Mouse (Mus musculus) lung, postnatal 4 days (tissue): ENCODE results near the gene Nkiras2.

ENCODE experiments used
- DNase-seq, 2 experiments: peaks; one replicate each; pipeline ENCODE4 v3.0.0; 2021

The Nkiras2 gene

GRCm38 (mm10) chr11:100601372-100601771, 17.7 kb upstream of the Nkiras2 start:
- no peak for DNase-seq

DNA sequence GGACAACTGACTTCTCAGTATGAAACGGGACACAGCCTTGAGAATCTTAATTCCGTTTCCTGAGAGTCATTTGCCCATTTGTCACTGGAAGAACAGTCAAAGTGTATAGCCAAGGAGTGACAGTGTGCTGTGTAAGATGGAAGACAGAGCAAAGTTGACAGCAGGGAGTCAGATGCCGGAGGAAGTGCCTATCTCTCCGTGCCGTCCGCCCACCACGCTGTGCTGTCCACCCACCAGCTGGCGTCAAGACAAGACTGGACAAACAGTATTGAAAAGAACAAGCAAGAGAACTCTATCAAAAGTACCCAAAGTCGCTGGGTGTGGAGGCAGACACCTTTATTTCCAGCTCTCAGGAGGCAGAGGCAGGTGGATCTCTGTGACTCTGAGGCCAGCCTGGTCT, 15.9 kb upstream of the Nkiras2 start:
- DNase-seq = no peak

GRCm38 (mm10) chr11:100603813-100604212, 15.2 kb upstream of the Nkiras2 start:
- no peak for DNase-seq

DNA sequence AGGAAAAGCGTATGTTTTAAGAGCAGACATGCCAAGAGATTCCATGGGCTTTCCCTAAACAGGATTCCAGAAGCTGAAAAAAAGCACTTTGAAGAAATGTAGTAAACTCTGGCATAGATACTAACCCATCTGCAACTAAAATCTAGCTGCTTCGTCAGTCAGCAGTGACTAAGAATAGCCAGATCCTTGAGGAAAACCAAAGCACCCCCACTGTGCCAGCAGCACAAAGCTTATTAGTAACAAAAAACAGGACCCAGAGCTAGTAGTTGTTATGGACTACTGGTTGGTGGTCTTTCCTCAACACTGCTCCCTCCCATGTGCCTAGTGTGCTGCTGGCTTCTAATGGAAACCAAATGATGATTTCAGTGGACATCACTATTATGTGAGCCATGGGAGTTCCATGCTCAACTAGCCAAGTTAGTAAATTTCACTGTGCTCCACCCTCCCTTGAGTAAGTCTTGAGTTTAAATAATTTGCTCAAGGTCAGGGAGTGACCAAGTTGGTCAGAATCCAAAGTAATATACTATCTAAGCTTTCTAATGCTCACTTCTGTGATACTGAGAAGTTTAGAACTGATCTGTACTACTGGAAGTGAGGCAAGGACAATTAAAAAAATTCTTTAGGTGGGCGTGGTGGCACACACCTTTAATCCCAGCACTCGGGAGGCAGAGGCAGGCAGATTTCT, 14.6 kb upstream of the Nkiras2 start:
- DNase-seq = no peak

DNA sequence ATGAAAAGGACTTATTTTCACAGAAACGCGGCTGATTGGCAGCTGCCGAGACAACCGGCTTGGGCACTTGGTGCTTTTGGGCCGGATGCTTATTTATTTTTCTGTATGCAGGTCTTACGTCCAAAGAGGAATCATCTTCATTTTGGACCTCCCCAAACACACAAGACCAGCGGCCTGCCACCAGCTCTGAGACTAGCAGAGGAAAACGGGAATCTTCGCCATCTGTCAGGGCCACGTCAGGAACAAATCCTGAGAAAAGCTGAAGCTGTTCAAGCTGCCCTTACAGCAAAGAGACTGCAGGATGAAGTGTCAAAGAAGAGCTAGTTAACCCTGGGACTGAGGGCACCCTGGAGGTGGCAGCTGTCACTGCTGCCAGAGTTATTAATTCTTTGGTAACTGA, 13.6 kb upstream of the Nkiras2 start:
- DNase-seq = no peak

DNA sequence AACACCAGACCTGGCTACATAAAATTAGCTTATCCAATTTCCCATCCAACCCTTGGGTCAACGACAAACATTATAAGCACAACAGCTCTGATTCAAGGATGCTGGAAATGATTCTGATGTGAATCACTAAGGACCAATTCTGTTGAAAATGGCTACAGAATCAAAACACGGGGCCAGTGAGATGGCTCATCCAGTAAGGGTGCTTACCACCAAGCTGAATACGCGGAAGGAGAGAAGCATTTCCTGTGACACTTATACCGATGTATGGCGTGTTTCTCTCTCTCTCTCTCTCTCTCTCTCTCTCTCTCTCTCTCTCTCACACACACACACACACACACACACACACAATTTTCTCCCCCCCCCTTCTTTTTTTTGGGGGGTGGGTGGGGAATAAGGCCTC, 11.9 kb upstream of the Nkiras2 start:
- no peak for DNase-seq

DNA sequence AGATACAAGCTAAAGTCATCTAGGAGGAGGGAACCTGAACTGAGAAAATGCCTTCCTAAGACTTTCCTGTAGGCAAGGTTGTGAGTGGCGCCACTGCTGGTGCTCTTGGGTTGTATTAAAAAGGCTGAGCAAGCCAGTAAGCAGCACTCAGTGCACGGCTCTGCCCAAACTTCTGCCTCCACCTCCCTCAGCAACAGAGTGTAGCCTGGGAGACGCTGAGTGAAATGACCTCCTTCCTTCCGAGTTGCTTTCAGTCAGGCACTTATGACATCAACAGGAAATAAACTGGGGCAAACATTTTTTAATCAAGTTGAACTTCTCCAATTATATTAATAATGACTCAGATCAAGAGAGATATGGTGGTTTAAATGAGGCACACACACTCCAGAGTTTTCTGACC, 10.2 kb upstream of the Nkiras2 start:
- DNase-seq = no peak

GRCm38 (mm10) chr11:100609355-100609996, 9.6 kb upstream of the Nkiras2 start:
- no peak for DNase-seq

GRCm38 (mm10) chr11:100609997-100610680, 8.9 kb upstream of the Nkiras2 start:
- DNase-seq = no peak

- DNase-seq = no peak
Measured at GRCm38 (mm10) chr11:100611627-100612026, 7.4 kb upstream of the Nkiras2 start.

DNA sequence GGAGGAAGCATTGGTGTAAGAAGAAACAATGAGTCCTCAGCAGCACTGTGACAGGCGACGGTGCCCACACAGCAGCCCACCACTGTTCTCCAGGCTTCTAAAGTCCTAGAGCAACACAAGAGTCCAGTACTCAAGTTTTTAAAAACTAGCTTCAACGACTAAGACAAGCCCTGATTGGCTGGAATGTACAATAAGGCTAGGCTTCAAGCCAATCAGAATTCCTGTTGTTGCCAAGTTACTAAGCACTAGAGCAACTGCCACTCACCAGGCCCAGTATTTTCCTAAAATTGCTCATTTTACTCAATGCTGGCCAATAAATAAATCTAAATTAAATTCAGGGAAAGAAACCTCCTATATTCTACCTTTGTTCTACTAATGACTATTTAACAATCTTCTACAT, 5.8 kb upstream of the Nkiras2 start:
- no peak for DNase-seq

DNA sequence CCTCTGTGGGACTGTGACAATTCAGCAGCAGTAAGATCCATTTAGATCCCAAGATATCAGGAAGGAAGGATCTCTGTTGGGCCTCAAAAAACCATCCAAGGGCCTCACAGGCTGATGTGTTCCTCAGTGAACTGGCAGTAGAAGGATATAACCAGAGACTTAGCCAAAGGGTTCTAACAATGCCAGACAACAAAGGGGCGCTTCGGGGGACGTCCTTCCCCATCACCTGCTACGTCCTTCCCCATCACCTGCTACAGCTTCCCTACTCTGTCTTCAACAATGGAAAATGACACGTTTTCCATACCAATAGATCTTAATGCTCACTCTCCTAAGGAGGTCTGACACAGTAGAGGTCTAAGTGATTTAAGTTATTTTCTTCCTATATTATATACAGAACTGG, 2.7 kb upstream of the Nkiras2 start:
- DNase-seq = no peak

- DNase-seq = peak in 1 of 2 experiments; percentile 5
Measured at GRCm38 (mm10) chr11:100616836-100617235, 2.2 kb upstream of the Nkiras2 start.

DNA sequence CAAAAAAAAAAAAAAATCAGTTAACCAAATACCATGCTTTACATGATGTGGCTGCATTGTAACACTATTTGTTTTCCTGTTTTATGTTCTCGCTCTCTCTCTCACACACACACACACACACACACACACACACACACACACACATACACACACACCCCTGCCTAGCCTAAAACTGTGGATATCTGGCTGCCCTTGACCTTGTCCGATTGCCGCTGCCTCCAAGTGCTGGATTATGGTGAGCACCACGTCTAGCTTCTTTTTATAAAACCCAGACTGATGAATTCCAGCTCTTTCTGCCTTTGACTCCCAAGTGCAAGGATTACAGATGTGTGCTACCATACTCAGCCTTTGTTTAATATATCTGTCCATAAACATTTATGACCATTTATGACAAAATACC, 1.6 kb upstream of the Nkiras2 start:
- DNase-seq = no peak

- peak; percentile 96 to 98 for DNase-seq
Measured at GRCm38 (mm10) chr11:100619485-100619975, 486 bp downstream of the Nkiras2 start.

DNA sequence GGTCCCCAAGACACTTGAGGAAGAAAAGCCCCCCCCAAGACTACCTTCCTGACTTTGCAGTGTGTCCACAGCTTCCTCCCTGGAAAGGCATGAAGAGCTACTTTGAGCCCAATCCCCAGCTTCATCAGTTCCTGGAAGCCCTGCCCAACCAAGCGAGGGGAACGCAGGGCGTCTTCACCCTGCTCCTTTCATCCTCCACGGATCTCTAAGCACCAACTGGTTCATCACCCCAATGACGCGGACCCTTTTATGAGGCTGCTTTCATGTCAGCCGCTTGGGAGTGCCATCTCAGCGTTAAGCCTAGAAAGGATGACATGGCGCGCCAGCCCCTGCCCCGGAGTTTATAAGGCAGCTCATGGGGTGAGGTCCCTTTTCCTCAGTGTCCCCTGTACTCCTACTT, 938 bp downstream of the Nkiras2 start, which contains the start of gene Dnajc7:
TSS of gene Dnajc7 (minus strand) at position 187 of the 400 bp plus-strand sequence.
- DNase-seq = no peak

- peak; percentile 96 to 97 for DNase-seq
Measured at GRCm38 (mm10) chr11:100622714-100623113, 3.7 kb downstream of the Nkiras2 start.

DNA sequence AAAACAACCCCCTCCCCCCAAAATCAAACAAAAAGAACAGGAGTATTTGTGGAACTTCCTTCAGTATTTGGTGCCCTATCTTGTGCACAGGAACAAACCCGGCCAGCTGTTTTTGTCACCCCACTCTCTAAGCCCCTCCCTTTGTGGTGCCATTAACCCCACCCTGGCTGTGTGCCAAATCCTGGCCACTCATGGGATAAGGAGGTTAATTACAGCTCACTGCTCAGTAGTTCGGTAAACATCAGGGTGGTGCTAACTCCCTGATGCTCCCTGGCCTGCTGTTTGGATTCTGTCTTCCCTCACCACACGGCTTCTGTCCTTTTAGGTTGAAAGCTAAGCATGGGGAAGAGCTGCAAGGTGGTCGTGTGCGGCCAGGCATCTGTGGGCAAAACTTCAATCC, 4.8 kb downstream of the Nkiras2 start:
- DNase-seq = peak; percentile 78

DNA sequence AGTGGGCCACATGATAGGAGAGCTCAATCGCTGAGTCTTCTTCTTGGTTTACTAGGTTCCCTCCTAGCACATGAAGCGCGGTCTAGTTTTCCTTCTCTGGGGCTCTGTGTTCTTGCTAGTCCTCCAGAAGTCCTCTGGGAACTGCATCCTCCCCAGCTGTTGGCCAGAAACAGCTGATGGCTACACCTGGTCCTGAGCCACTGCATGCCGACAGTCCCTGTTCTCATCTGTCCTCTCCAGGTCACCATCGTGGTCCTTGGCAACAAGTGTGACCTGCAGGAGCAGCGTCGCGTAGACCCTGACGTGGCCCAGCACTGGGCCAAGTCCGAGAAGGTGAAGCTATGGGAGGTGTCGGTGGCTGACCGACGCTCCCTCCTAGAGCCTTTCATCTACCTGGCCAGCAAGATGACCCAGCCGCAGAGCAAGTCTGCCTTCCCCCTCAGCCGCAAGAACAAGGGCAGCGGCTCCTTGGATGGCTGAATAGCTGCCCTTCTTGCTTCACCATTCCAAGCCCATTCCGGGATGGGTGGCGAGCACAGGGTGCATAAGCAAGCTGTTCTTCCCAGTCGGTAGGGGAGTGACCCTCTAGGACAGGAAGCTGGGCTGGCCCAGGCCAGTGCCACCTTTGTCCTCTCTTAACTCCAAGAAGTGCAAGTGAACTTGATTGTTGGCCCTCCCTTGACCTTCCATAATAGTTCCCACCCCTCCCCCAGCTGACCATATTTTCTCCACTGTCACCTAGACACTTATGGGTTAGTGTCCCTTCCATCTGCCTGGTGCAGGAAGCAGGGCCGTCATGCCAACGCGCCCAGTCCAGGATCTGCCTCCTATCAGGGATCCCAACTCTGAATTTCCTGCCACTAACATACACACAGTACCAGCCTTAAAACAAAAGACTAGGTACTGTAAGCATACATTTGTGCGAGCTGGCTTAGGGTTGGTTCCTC, 7.0 kb downstream of the Nkiras2 start:
- peak in 1 of 2 experiments; percentile 39 for DNase-seq

- DNase-seq = peak; percentile 78 to 87
Measured at GRCm38 (mm10) chr11:100626701-100627195, 7.7 kb downstream of the Nkiras2 start.

DNA sequence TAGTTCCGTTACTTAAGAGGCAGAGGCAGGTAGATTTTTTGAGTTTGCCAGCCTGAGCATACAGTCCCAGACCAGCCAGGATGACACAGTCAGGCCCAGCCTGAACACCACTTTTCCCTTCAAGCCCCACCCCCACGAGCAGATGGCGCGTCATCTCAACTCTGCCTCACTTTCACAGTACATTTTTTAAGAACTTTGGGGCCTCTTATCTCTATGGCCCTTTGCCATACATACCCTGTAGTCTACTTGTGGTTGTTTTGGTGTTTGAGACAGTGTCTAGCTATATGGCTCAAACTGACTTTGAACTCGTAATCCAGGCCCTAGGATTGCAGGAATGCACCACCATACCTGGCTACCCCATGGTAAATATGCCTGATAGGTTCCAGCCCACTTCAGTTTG, 9.0 kb downstream of the Nkiras2 start:
- no peak for DNase-seq

GRCm38 (mm10) chr11:100628862-100629352, 9.9 kb downstream of the Nkiras2 start:
- DNase-seq = peak; percentile 32 to 80
